Comparison of ENCODE assay signal across 25 mouse cellular contexts in the genomic region with DNA sequence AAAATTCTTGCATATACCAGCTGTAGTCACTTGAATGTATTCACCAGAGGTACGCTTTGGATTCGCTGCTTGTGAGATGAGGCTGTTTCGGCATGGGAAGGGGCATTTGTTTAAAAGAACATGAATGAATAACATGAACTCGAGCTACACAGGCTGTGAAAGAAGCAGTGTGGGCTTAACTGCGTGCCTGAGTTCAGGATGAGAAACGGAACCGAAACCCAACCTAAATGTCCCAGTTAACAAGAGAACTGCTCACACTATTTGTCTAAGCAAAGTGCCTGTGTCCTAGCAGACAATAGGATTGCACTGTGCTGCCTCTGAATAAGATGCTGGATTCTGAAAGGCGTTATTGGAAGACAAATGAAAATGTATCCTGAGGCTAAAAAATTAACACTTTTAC.
"Had no signal": no experiment of that assay in that cellular context is flagged by ENCODE, and none has a peak within 500 bp of the region (broad histone marks: within the 10 kb centered on the region; RNA-seq: fewer than 3 reads in every experiment).

No protein-coding gene starts in this region.

- H3K4me2 ChIP-seq: embryonic facial prominence, embryonic 12.5 days; embryonic facial prominence, embryonic 13.5 days; embryonic facial prominence, embryonic 15.5 days; forebrain, embryonic 12.5 days; forebrain, embryonic 13.5 days; forebrain, embryonic 15.5 days had no signal

- H3K36me3 ChIP-seq: embryonic facial prominence, embryonic 10.5 days; embryonic facial prominence, embryonic 12.5 days; embryonic facial prominence, embryonic 13.5 days; embryonic facial prominence, embryonic 15.5 days; forebrain, embryonic 10.5 days; forebrain, embryonic 12.5 days; forebrain, embryonic 15.5 days had no signal

- H3K27ac ChIP-seq: embryonic facial prominence, embryonic 10.5 days; embryonic facial prominence, embryonic 12.5 days; embryonic facial prominence, embryonic 13.5 days; embryonic facial prominence, embryonic 15.5 days; forebrain, embryonic 10.5 days; forebrain, embryonic 12.5 days; forebrain, embryonic 13.5 days; forebrain, embryonic 15.5 days; gastrocnemius, adult 2 months; heart, adult 2 months had no signal

- DNase-seq: cerebellum, adult 9-10 months; cerebellum, adult 9-11 months; cerebellum, postnatal 10 days; cerebellum, postnatal 14 days; cerebellum, postnatal 25 days; cerebellum, postnatal 36 days; embryo, embryonic 11 days; forebrain, postnatal 0 days; gastrocnemius, adult 2 months; gastrocnemius, postnatal 10 days; gastrocnemius, postnatal 14 days; gastrocnemius, postnatal 25 days; gastrocnemius, postnatal 36 days; heart, adult 11 months; heart, adult 18-20 months; heart, adult 2 months had no signal

- H3K4me1 ChIP-seq: embryonic facial prominence, embryonic 10.5 days; embryonic facial prominence, embryonic 12.5 days; embryonic facial prominence, embryonic 13.5 days; embryonic facial prominence, embryonic 15.5 days; forebrain, embryonic 10.5 days; forebrain, embryonic 12.5 days; forebrain, embryonic 13.5 days; forebrain, embryonic 15.5 days had no signal

- H3K27me3 ChIP-seq: embryonic facial prominence, embryonic 12.5 days; embryonic facial prominence, embryonic 13.5 days; embryonic facial prominence, embryonic 15.5 days; forebrain, embryonic 12.5 days; forebrain, embryonic 13.5 days; forebrain, embryonic 15.5 days had no signal

- H3K9ac ChIP-seq: embryonic facial prominence, embryonic 12.5 days; embryonic facial prominence, embryonic 13.5 days; embryonic facial prominence, embryonic 15.5 days; forebrain, embryonic 12.5 days; forebrain, embryonic 13.5 days; forebrain, embryonic 15.5 days; forebrain, postnatal 0 days had no signal

- H3K9me3 ChIP-seq: embryonic facial prominence, embryonic 10.5 days; embryonic facial prominence, embryonic 12.5 days; embryonic facial prominence, embryonic 13.5 days; embryonic facial prominence, embryonic 15.5 days; forebrain, embryonic 10.5 days; forebrain, embryonic 12.5 days; forebrain, embryonic 13.5 days; forebrain, embryonic 15.5 days had no signal

- H3K4me3 ChIP-seq: embryonic facial prominence, embryonic 10.5 days; embryonic facial prominence, embryonic 12.5 days; embryonic facial prominence, embryonic 13.5 days; embryonic facial prominence, embryonic 15.5 days; erythroblast, embryonic 14.5 days; forebrain, embryonic 10.5 days; forebrain, embryonic 12.5 days; forebrain, embryonic 13.5 days; forebrain, embryonic 15.5 days; gastrocnemius, adult 2 months; heart, adult 2 months had no signal
